Mouse (Mus musculus) urinary bladder, postnatal 14 days (tissue): ENCODE results near the gene Gm9958.

Experiments used
- DNase-seq: peaks from one replicate; pipeline ENCODE4 v3.0.0; 2021; ENCODE audit warnings: low spot score

Gm9958 gene

GRCm38 (mm10) chr5:90405210-90405609, 38.2 kb downstream of the Gm9958 start:
- DNase-seq: peak; percentile 12

GRCm38 (mm10) chr5:90414142-90414924, 47.3 kb downstream of the Gm9958 start:
- no peak for DNase-seq

GRCm38 (mm10) chr5:90414925-90415295, 47.9 kb downstream of the Gm9958 start:
- no peak for DNase-seq
